Mouse (Mus musculus) hematopoietic stem cell, adult 5-6 weeks (primary cell): ENCODE data around the gene Slamf7. TPM values are rescaled to one million over a fixed set of nuclear protein-coding genes. Genes with fewer than 3 reads are reported as not detected.
"Not testable (repeated sequence)": the region's sequence is repeated elsewhere in the genome, so short reads cannot be mapped to it uniquely, and the experiment has no call there.

Experiments
- ATAC-seq, 2 experiments: fragments of 125-278 bp in 1 of 2; replicated peaks in 1 of 2; 2 replicates each; pipeline ENCODE4 v1.8.0; 2016 to 2017; ENCODE audit warnings: inconsistent platforms in 2 of 2, mild to moderate bottlenecking in 2 of 2, moderate number of reproducible peaks in 2 of 2, low read depth in 1 of 2, moderate TSS enrichment in 1 of 2; ENCODE audit not compliant: low FRiP score in 2 of 2, poor library complexity in 2 of 2, severe bottlenecking in 2 of 2, insufficient read depth in 1 of 2, low TSS enrichment in 1 of 2
- total RNA-seq: library from RNA; stranded (forward); fragments of 172-1452, 232-1000 nt; gene quantifications from 2 replicates; pipeline ENCODE4 v1.2.3, GENCODE M21; 2017

Slamf7 gene
- total RNA-seq, result 1.9 and 2.3 TPM in 2 replicates

GRCm38 (mm10) chr1:171652734-171653133 is at the start of gene Slamf7:
TSS of gene Slamf7 (minus strand) at chr1:171653035.
- ATAC-seq, result no peak

DNA sequence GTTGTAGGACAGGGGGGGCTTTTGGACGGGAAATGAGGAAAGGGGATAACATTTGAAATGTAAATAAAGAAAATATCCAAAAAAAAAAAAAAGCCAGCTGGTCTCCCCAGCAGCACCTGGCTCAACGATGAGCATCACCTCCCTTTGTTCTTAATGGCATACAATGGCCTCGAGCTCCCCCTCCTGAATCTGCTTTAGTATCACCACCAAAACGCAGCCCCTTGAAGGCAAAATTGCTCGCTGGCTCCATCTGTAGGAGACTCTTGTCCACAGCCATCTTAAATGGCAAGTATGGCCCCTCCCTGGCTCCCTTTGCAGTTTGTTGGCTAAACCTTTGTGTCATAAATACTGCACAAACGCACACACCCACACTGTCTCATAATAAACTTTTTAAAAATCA is 46.1 kb upstream of the Slamf7 start:
- ATAC-seq, result peak; percentile 96 to 97

DNA sequence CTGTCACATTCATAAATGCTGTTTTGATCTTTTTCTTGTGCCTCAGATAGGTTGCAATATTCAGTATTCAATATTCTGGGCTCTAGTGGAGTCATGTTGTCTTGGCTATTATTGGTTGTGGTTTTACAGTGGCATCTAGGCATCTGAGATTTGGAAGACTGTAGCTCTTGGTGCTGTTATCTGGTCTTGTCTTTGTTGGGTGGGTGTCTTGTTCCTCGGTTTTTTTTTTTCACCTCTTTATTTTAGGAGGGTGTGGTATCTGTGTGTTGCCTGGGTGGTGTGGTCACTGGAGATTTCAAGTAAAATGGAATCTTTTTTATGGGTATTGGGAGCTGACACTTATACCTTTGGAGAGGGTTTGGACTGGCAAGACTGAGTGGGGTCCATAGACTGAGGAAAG is 41.1 kb upstream of the Slamf7 start:
- peak in 1 of 2 experiments; percentile 42; a peak in 1 of 4 replicates for ATAC-seq

- ATAC-seq, result peak; percentile 32 to 39; a peak in 2 of 4 replicates
These were observed 34.5 kb upstream of the Slamf7 start for GRCm38 (mm10) chr1:171687320-171687719.

GRCm38 (mm10) chr1:171684923-171685322 is 32.1 kb upstream of the Slamf7 start:
- ATAC-seq, result no peak

DNA sequence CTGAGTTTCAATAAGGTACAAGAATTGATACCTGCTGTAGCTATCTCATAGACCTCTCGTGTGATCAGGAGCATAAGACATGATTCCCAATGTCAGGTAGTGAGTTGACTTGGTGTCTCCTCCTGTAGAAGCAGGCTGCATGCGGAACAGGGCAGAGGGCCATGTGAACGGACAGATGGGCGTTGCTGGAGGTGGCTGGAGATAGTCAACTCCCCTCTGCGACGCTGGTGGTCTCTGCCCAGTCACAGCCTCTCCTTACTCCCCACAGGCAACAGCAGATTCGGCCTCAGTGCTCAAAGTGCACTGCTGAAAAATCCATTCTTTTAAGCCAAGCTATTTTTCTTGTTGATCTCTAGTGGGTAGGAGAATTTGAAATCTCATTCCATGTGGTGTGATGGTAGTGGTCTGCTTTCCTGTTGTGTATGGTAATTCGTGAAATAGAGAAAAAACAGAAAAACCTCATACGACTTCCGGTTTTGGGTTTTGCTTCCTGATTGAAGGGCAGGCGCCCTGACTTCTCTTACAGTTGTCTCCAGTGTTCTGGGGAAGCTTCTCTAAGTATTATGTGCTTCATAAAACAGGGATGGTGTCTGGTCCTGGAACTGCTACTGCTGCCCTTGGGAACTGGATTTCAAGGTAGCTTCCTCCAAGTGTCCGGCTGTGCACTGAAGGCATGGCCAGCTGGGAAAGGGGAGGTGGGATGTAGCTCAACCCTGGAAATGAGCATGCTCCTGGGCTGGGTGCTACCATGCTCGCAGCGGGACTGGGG is 28.9 kb upstream of the Slamf7 start, which contains the start of gene Cd48:
Gene Cd48 (plus strand): TSS at position 479 of the 769 bp plus-strand sequence.
- ATAC-seq, result peak; percentile 54 to 77

GRCm38 (mm10) chr1:171681009-171681408 is 28.2 kb upstream of the Slamf7 start:
- peak; percentile 55 to 66; a peak in 3 of 4 replicates for ATAC-seq

GRCm38 (mm10) chr1:171677721-171678120 is 24.9 kb upstream of the Slamf7 start:
- no peak for ATAC-seq

DNA sequence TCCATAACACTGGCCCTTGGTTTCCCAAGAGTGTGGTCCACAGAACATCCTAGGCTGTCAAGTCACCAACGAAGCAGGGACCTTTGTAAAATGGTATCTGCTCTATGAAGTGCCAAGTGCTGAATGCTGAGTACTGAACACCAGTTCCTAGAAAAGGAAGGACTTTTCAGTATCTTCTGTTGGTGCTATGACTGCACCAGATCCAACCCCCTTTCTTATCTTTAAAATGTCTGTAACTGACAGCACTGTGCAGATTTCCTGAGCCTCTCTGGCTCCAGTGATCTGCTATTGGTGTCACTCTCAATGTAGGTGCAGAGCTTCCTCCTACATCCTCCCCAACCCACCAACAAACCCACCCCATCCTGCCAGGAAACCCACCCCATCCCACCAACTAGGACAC is 21.6 kb upstream of the Slamf7 start:
- ATAC-seq, result 0 out of 4 replicates have a peak, but pooled peaks of 1 of the 2 experiments have one; percentile 27

DNA sequence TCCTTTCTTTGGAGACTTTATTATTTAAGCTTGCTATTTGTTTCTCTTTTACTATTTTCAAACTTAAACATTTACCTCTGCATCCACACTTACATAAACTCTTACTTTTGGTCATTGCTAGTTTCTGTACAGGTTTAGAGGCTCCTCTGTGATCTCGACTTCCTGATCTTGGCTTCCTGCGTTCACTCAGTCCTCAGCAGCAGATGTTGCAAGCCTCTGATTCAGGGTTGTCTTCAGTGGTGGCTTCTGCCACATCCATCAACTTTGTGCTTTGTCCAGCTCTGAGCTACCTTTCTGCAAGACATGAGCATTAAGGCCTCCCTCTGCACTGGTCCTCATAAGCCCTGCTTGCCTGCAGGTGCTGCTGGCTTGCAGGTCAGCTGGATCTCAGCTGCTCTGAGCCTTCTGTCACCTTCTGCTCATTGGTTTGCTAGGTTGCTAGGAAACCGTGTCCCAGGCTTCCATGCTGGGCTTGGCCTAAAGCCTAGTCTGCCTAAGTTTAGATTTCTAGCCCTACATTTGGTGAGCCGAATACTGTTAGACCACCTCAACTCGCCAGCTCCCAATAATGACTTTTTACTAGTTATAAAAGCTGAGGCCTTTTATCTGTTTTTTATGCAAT is 20.1 kb upstream of the Slamf7 start:
- ATAC-seq, result peak; percentile 32 to 36; a peak in 1 of 4 replicates

GRCm38 (mm10) chr1:171672451-171672850 is 19.6 kb upstream of the Slamf7 start:
- ATAC-seq, result not testable (repeated sequence)

GRCm38 (mm10) chr1:171667160-171667559 is 14.3 kb upstream of the Slamf7 start:
- no peak for ATAC-seq

- no peak for ATAC-seq
These were observed 13.5 kb upstream of the Slamf7 start for GRCm38 (mm10) chr1:171666350-171666749.

DNA sequence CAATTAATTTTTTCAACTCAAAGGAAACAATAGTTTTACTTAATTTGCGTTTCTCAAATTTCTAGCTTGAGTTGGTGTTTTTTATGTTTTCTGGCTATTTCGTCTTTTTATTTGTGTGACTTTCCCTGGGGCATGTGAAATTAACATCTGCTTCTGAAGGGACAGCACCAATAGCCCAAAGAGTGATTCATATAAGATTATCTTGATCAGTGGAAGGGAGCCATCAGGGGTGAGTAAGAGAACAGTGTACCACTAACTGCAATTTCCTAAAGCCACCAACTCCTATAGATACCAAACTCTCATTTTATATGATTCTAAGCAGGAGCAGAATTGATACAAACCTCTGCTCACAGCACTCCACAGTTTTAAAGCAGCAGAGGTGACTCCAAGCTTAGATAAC is 10.9 kb upstream of the Slamf7 start:
- ATAC-seq, result no peak

DNA sequence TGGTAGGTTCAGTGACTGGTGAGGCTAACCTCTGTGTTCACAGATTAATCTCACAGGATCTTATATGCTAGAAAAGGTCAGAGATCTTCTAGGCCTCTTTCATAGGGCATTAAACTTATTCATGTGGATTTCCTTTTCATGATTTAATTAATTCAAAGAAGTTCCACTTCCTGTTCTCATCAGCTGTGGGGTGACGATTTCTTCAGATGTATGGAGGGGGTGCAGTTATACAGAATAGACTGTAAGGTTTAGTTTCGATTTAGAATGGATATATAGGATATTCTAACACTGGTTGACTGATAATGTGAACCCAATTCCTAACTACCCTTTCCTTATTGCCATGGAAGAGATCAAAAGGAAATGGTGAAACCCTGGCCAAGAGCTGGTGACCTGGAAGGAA is 8.6 kb upstream of the Slamf7 start:
- ATAC-seq, result no peak

GRCm38 (mm10) chr1:171660423-171660822 is 7.6 kb upstream of the Slamf7 start:
- peak; percentile 69 to 83 for ATAC-seq

DNA sequence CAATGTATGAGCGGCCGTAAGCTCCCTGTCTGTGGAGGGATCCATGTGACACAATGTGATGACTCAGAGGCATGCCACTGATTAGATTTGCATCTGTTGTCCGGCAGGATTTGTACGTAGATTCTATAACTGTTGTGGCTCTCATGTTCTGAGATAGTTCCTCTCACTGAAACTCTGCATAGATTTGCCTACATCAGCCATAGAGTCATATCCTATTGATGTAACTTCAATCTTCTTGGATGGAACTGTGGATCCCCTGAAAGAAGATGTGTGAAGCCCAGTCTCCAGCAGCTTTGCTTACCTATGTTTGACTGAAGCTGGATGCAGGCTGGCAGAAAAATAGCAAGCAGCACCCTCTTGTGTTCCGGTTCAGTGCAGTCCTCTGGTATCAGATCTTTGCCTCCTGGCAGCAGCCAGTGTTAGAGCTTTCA is 5.7 kb upstream of the Slamf7 start:
- no peak; a peak in 2 of 4 replicates for ATAC-seq

- ATAC-seq, result peak in 1 of 2 experiments; percentile 36; a peak in 2 of 4 replicates
These were observed 4.0 kb downstream of the Slamf7 start for GRCm38 (mm10) chr1:171648840-171649239.
